In genomic region chr2:121787767-121788166, GRCm38 (mm10) we compare ENCODE assay signal across 9 mouse cellular contexts. TPM values are rescaled to one million over a fixed set of nuclear protein-coding genes. Genes with fewer than 3 reads are reported as not detected.
A peak's percentile ranks its signal among the peaks of the same experiment; 100 is the strongest.
DNase-seq lines count a peak whose midpoint lies in the region; ATAC-seq lines count a peak whose summit lies in the region.
"Had no signal": no experiment of that assay in that cellular context is flagged by ENCODE, and none has a peak within 500 bp of the region (broad histone marks: within the 10 kb centered on the region; RNA-seq: fewer than 3 reads in every experiment).

No protein-coding gene starts in this region.

- H3K27ac ChIP-seq in stomach, embryonic 16.5 days (ENCODE audit: low read length), result no peak overlapping the region

- no peaks in the 10 kb centered on the region for H3K27me3 ChIP-seq in stomach, embryonic 16.5 days (ENCODE audit: control insufficient read depth, insufficient read depth, low read length)

- peak overlapping the region; percentile 6 for H3K4me3 ChIP-seq in stomach, embryonic 16.5 days (replicated peaks; ENCODE audit: low read length)

- H3K9me3 ChIP-seq in stomach, embryonic 16.5 days (replicated peaks; ENCODE audit: control insufficient read depth, low read length), result no peaks in the 10 kb centered on the region

- peak; percentile 21; the same call in 1 of the 2 replicates for ATAC-seq in stomach, embryonic 16.5 days (ENCODE audit: insufficient read depth, low FRiP score)

- H3K4me2 ChIP-seq in stomach, embryonic 16.5 days (ENCODE audit: low read depth, low read length), result peak overlapping the region; percentile 43

- H3K4me1 ChIP-seq in stomach, embryonic 16.5 days (ENCODE audit: control insufficient read depth, insufficient read depth, low read length), result 0 out of 2 replicates have a peak, but pooled peaks cover 7% of the 10 kb centered on the region

- no peaks in the 10 kb centered on the region for H3K36me3 ChIP-seq in stomach, embryonic 16.5 days (ENCODE audit: control insufficient read depth, insufficient read depth, low read length)

- 54% methylated on average over 12 of the region's 13 CpGs for WGBS in stomach, embryonic 16.5 days

- no peak overlapping the region for H3K9ac ChIP-seq in stomach, embryonic 16.5 days (ENCODE audit: low read length)

- intact Hi-C loops in gastrocnemius, postnatal 14 days (cut with DNase I; ENCODE audit: low total_unique reads), result no loop called here

- peak; percentile 8 for DNase-seq in gastrocnemius, postnatal 14 days
- no peak for DNase-seq in gastrocnemius, adult 18-20 months (ENCODE audit: low spot score)
- peak; percentile 7 to 17 for DNase-seq in spleen, adult 18-20 months
- DNase-seq in spleen, adult 12 weeks (ENCODE audit: low spot score), result no peak
- peak; percentile 13 for DNase-seq in heart, postnatal 4 days
- DNase-seq in adrenal gland, adult (ENCODE audit: inconsistent age in 2 of 2, low spot score in 1 of 2), result no peak
- no peak for DNase-seq in urinary bladder, adult 18-20 months (ENCODE audit: low spot score in 2 of 2)
- DNase-seq: kidney, postnatal 14 days had no signal

RNA-seq across cellular contexts. Expression of gene Frmd5, which starts 19.1 kb away (rescaled TPM):
- under 1 TPM; 0.33 to 0.38 TPM for total RNA-seq in gastrocnemius, postnatal 14 days (2021)
- under 1 TPM in 1 of 2 experiments, not detected in 1; 0.09 TPM for total RNA-seq in gastrocnemius, adult 18-20 months (2021)
- 100 to 1,000 TPM; 161 to 204 TPM for total RNA-seq in heart, postnatal 4 days (2021)
- polyA plus RNA-seq in stomach, embryonic 16.5 days (2015; fragmentation: Nextera tagmentation; extraction: Ambion mirVana), result 3.6 and 3.8 TPM in 2 replicates

Comparison
In these comparisons a context has a peak if more than half of its experiments do, and no peak if none do; other contexts are left out.
1. DNase-seq: peak in gastrocnemius, postnatal 14 days (single experiment), spleen, adult 18-20 months (2 of 2) and heart, postnatal 4 days (single experiment); none in gastrocnemius, adult 18-20 months (single experiment), spleen, adult 12 weeks (single experiment), adrenal gland, adult (0 of 2) and urinary bladder, adult 18-20 months (0 of 2).
2. RNA of gene Frmd5, which starts 19.1 kb away (total RNA-seq): 161 to 204 TPM in heart, postnatal 4 days; 0.33 to 0.38 TPM in gastrocnemius, postnatal 14 days and 0.09 TPM in gastrocnemius, adult 18-20 months; every median in the first group is over 100 times any median in the second.